Mouse (Mus musculus) liver, embryonic 14.5 days (tissue): ENCODE results near the gene Grcc10. TPM values are rescaled to one million over a fixed set of nuclear protein-coding genes. Genes with fewer than 3 reads are reported as not detected.
A peak's percentile ranks its signal among the peaks of the same experiment; 100 is the strongest.

Source experiments
- ATAC-seq: fragments of 200-750 bp; cut with Nextera tagmentation; 2 replicates; pipeline ENCODE4 v1.8.0; 2017; ENCODE audit warnings: moderate number of reproducible peaks, mild to moderate bottlenecking, moderate library complexity; ENCODE audit not compliant: insufficient read depth
- DNase-seq, 3 experiments: peaks; one replicate each; pipeline ENCODE4 v3.0.0-alpha.2; 2012 to 2013; ENCODE audit warnings: low read depth in 3 of 3, low spot score in 3 of 3
- H3K27ac ChIP-seq: fragments of 300-500 bp; sonication (generic); 2 replicates; pipeline ENCODE4 v1.5.1; 2014; ENCODE audit warnings: moderate library complexity, mild to moderate bottlenecking, control low read depth, inconsistent platforms
- H3K27me3 ChIP-seq: fragments of 300-500 bp; sonication (generic); 2 replicates; pipeline ENCODE4 v1.6.1; 2014; ENCODE audit warnings: mild to moderate bottlenecking, low read length, moderate library complexity; ENCODE audit not compliant: control insufficient read depth, insufficient read depth
- H3K36me3 ChIP-seq: fragments of 300-500 bp; sonication (generic); replicated peaks from 2 replicates; pipeline ENCODE4 v1.6.1; 2014; ENCODE audit warnings: low read depth; ENCODE audit not compliant: control insufficient read depth, insufficient read depth
- H3K4me1 ChIP-seq, 2 experiments: fragments of 200-500 bp in 1 of 2; fragments of 300-500 bp in 1 of 2; sonication (generic) in 1 of 2; replicated peaks; 2 replicates each; pipeline ENCODE4 v1.6.1; 2012 to 2014; ENCODE audit warnings: antibody characterized with exemption in 1 of 2, inconsistent platforms in 1 of 2, low read length in 1 of 2; ENCODE audit not compliant: control insufficient read depth in 2 of 2, insufficient read depth in 2 of 2
- H3K4me2 ChIP-seq: fragments of 300-500 bp; sonication (generic); 2 replicates; pipeline ENCODE4 v1.6.1; 2014; ENCODE audit warnings: low read depth, mild to moderate bottlenecking, control low read depth, moderate library complexity
- H3K4me3 ChIP-seq, 2 experiments: fragments of 200-500 bp in 1 of 2; fragments of 300-500 bp in 1 of 2; sonication (generic) in 1 of 2; 2 replicates each; pipeline ENCODE4 v1.5.1; 2012 to 2014; ENCODE audit warnings: low read depth in 2 of 2, low read length in 2 of 2, mild to moderate bottlenecking in 2 of 2, control low read depth in 1 of 2, inconsistent platforms in 1 of 2, moderate library complexity in 1 of 2; ENCODE audit not compliant: insufficient read depth in 1 of 2
- H3K9ac ChIP-seq: fragments of 300-500 bp; sonication (generic); replicated peaks from 2 replicates; pipeline ENCODE4 v1.6.1; 2014; ENCODE audit warnings: mild to moderate bottlenecking, control low read depth, moderate library complexity
- H3K9me3 ChIP-seq: fragments of 300-500 bp; sonication (generic); 2 replicates; pipeline ENCODE4 v1.6.1; 2016; ENCODE audit warnings: low read length, mixed read lengths; ENCODE audit not compliant: control insufficient read depth
- CTCF ChIP-seq: IDR thresholded peaks from 2 replicates; pipeline ENCODE4 v1.5.1; 2016; ENCODE audit warnings: antibody characterized with exemption, low read depth, control low read depth
- EP300 ChIP-seq: IDR thresholded peaks from 2 replicates; pipeline ENCODE4 v1.6.1; 2016; ENCODE audit warnings: antibody characterized with exemption, low read depth
- WGBS: fragments of 180-500 bp; shearing (Covaris S2); extraction: QIAGEN DNeasy Blood & Tissue Kit; methylation state at CpG from one replicate; pipeline ENCODE4 v1.1.7; 2014; ENCODE audit not compliant: insufficient replicate concordance; 5-methylcytosine and 5-hydroxymethylcytosine counted together
- polyA plus RNA-seq, 2 experiments: library from polyadenylated mRNA; depleted of rRNA in 1 of 2; stranded (reverse) in 1 of 2; unstranded in 1 of 2; fragments of >200 nt; fragmentation: Nextera tagmentation in 1 of 2; extraction: Ambion mirVana in 1 of 2; gene quantifications; 2 replicates each; pipeline versions ENCODE4 v1.2.1 to v1.2.3; 2012 to 2014

Grcc10 gene
- polyA plus RNA-seq, 2 experiments, result 50.2 to 74.0 TPM

DNA sequence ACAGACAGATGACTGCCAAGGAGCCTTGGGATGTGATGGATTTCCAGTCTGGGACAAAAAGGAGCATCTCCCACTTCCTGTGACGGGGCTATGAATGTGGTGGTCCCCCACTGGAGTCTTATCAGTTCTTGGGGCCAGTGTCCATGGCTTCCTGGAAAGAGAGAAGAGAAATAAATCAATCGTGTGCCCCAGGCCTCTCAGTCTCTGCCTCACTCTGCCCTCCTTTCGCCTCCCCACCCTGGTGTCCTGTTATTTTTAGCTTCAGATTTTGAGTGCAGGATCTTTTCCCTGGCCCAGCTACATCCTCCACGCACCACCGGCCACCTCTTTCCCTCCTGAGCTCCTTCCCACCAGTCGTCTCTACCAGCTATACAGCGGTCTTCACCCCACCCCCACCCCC lies 28.8 kb upstream of the Grcc10 start:
- Histone ChIP-seq H3K4me1 (peaks cover 0 to 8% of the 10 kb centered on the region in 2 experiments; a peak in 2 of 4 replicates), H3K27ac (no peak overlapping the region), H3K4me3 (no peak overlapping the region), H3K9me3 (no peaks in the 10 kb centered on the region), H3K36me3 (no peaks in the 10 kb centered on the region), H3K4me2 (no peak overlapping the region), H3K9ac (no peak overlapping the region), H3K27me3 (peaks cover 30% of the 10 kb centered on the region)
- ATAC-seq (no peak), DNase-seq (no peak)
- WGBS, result 24% methylated on average over 7 of the region's 7 CpGs
- TF ChIP-seq CTCF, result no peak
- TF ChIP-seq EP300, result no peak

- no peak for DNase-seq
Observed at GRCm38 (mm10) chr6:124769101-124769765, 28.1 kb upstream of the Grcc10 start, which contains the start of gene Eno2. Gene Eno2 (minus strand): TSS chr6:124769673.

DNA sequence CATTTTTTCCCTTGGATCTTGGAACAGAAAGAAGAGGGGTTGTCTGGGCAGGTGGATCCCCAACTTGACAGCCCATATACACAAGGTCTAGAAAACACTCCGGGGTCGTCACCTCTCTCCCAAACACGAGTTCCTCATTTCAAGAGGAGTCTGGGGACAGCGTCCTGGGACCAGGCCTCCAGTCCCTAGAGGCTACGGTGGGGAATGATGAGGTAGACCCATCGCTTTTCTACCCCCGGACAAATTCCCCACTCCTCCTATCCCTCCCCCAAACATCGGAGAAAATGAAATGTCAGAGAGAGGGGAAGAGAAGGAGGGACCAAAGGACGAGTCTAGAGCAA lies 27.5 kb upstream of the Grcc10 start:
- Histone ChIP-seq H3K36me3 (no peaks in the 10 kb centered on the region), H3K27me3 (peaks cover 30% of the 10 kb centered on the region), H3K4me1 (peaks cover 0 to 8% of the 10 kb centered on the region in 2 experiments; a peak in 2 of 4 replicates), H3K27ac (no peak overlapping the region), H3K9ac (no peak overlapping the region), H3K9me3 (no peaks in the 10 kb centered on the region), H3K4me2 (peak overlapping the region; percentile 52), H3K4me3 (peak overlapping the region in 1 of 2 experiments; percentile 11; a peak in 2 of 4 replicates)
- ATAC-seq (no peak), DNase-seq (no peak)
- TF ChIP-seq EP300, result no peak
- no peak for TF ChIP-seq CTCF
- 3% methylated on average over 9 of the region's 9 CpGs for WGBS

More at GRCm38 (mm10) chr6:124769101-124769765, 28.1 kb upstream of the Grcc10 start, which contains the start of gene Eno2:
- TF ChIP-seq CTCF (no peak), EP300 (no peak)
- ATAC-seq, result 0 out of 2 replicates have a peak, but pooled peaks have one; percentile 29
- H3K27ac ChIP-seq, result no peak within 1 kb of the TSS
- H3K36me3 ChIP-seq, result no peaks in the 10 kb centered on the region
- peaks cover 0 to 8% of the 10 kb centered on the region in 2 experiments; a peak in 2 of 4 replicates for H3K4me1 ChIP-seq
- peaks cover 30% of the 10 kb centered on the region for H3K27me3 ChIP-seq
- H3K4me3 ChIP-seq, result peak within 1 kb of the TSS; percentile 11 to 46
- peak within 1 kb of the TSS; percentile 52 for H3K4me2 ChIP-seq
- WGBS, result 2% methylated on average over 51 of the region's 54 CpGs
- H3K9ac ChIP-seq, result no peak within 1 kb of the TSS
- no peaks in the 10 kb centered on the region for H3K9me3 ChIP-seq

DNA sequence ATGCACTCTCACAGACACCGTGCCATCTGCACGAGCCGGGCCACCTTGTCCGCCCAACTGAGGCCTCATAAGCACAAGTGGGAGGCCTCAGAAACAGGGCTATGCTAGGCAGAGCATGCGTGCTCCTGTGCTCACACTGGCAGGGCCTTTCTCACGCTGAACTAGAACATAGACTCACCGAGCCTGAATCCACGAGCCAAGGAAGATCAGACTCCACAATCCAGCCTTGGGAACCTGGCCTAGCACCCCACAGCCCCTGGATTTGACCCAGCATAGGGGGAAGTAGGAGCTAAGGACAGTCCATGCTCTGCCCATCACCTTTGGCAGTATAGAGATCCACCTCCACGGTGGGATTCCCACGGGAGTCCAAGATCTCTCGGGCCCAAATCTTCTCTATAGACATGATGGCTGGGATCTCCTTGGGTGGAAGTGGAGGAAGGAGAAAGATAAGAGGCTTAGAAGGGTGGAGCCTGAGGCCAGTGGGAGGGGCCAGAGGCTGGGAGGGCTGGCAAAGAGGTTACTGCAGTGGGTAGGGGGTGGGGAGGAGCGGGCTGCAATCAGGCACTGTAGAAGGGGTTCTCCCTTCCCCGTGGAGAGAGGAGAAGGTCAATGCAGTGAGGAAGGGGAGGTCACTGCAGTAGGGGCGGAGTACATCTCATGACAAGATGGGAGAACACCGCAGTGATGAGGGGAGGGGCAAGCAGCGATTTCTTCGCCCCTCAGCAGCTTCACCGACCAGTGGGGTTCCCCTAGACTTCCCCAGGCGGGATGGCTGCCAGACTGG lies 26.9 kb upstream of the Grcc10 start:
- 23% methylated on average over 19 of the region's 19 CpGs for WGBS
- DNase-seq (no peak), ATAC-seq (0 out of 2 replicates have a peak, but pooled peaks have one; percentile 36)
- peaks cover 30% of the 10 kb centered on the region for H3K27me3 ChIP-seq
- H3K9me3 ChIP-seq, result no peaks in the 10 kb centered on the region
- peak overlapping the region; percentile 52 for H3K4me2 ChIP-seq
- no peak overlapping the region for H3K4me3 ChIP-seq
- no peak overlapping the region for H3K9ac ChIP-seq
- no peak for TF ChIP-seq CTCF
- TF ChIP-seq EP300, result no peak
- no peaks in the 10 kb centered on the region for H3K36me3 ChIP-seq
- H3K27ac ChIP-seq, result no peak overlapping the region
- H3K4me1 ChIP-seq, result peaks cover 0 to 8% of the 10 kb centered on the region in 2 experiments; a peak in 2 of 4 replicates

- Histone ChIP-seq H3K36me3 (no peaks in the 10 kb centered on the region), H3K4me1 (peaks cover 0 to 8% of the 10 kb centered on the region in 2 experiments; a peak in 2 of 4 replicates), H3K9ac (no peak overlapping the region), H3K4me3 (no peak overlapping the region), H3K27ac (no peak overlapping the region), H3K27me3 (peaks cover 30% of the 10 kb centered on the region), H3K9me3 (no peaks in the 10 kb centered on the region), H3K4me2 (no peak overlapping the region)
- DNase-seq (no peak), ATAC-seq (no peak)
- TF ChIP-seq CTCF, result no peak
- TF ChIP-seq EP300, result no peak
- 68% methylated on average over 4 of the region's 4 CpGs for WGBS
Observed at GRCm38 (mm10) chr6:124767536-124767919, 26.4 kb upstream of the Grcc10 start.
